Comparison of ENCODE assay signal across 42 mouse cellular contexts in the genomic region with DNA sequence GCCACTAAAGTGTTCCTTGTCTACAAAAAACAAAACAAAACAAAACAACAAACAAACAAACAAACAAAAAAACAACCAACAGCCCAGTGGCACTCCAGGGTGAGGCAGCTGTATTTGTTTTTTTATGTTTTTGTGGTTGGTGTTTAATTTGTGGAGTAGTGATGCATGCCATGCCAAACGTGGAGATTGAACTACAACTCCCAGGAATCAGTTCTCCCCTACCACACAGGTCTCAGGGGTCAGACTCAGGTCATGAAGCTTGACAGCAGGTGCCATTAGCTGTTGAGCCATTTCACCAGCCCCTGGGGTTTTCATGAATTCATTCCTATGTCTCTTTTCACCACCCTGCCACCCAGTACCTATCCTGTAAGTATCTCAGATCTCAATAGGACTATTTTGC. TPM values are rescaled to one million over a fixed set of nuclear protein-coding genes. Genes with fewer than 3 reads are reported as not detected.
"Had no signal": no experiment of that assay in that cellular context is flagged by ENCODE, and none has a peak within 500 bp of the region (broad histone marks: within the 10 kb centered on the region; RNA-seq: fewer than 3 reads in every experiment).

No protein-coding gene starts in this region.

- H3K4me2 ChIP-seq: heart, embryonic 12.5 days; hindbrain, embryonic 12.5 days; hindbrain, embryonic 14.5 days; intestine, embryonic 15.5 days; kidney, embryonic 15.5 days; limb, embryonic 13.5 days; limb, embryonic 15.5 days; liver, embryonic 12.5 days had no signal

- ATAC-seq: hindbrain, embryonic 16.5 days; inflammation-experienced regulatory T-cells, adult 6 months; intestine, embryonic 15.5 days; intestine, postnatal 0 days; liver, embryonic 12.5 days had no signal

- DNase-seq: gastrocnemius, adult 2 months; gastrocnemius, postnatal 14 days; gastrocnemius, postnatal 36 days; heart, adult 11 months; heart, postnatal 10 days; heart, postnatal 4 days; kidney, adult 18-20 months; kidney, adult 8-10 months; kidney, postnatal 14 days; layer of hippocampus, postnatal 36 days; left cerebral cortex, postnatal 4 days; lung, adult 18-20 months had no signal

- H3K27ac ChIP-seq: gastrocnemius, adult 2 months; heart, embryonic 10.5 days; hindbrain, embryonic 10.5 days; hindbrain, embryonic 12.5 days; hindbrain, embryonic 14.5 days; intestine, embryonic 15.5 days; kidney, embryonic 15.5 days; kidney, postnatal 0 days; limb, embryonic 13.5 days; limb, embryonic 15.5 days; liver, embryonic 12.5 days; liver, embryonic 14.5 days had no signal

- H3K9ac ChIP-seq: heart, embryonic 12.5 days; hindbrain, embryonic 12.5 days; hindbrain, embryonic 14.5 days; intestine, embryonic 15.5 days; kidney, embryonic 15.5 days; limb, embryonic 13.5 days; limb, embryonic 15.5 days; liver, embryonic 12.5 days; liver, embryonic 14.5 days had no signal

- H3K27me3 ChIP-seq: hindbrain, embryonic 12.5 days; intestine, embryonic 15.5 days; kidney, embryonic 15.5 days; limb, embryonic 13.5 days; limb, embryonic 15.5 days had no signal

- H3K9me3 ChIP-seq: heart, embryonic 10.5 days; heart, embryonic 12.5 days; hindbrain, embryonic 10.5 days; hindbrain, embryonic 12.5 days; intestine, embryonic 15.5 days; kidney, embryonic 15.5 days; limb, embryonic 13.5 days; limb, embryonic 15.5 days; liver, embryonic 12.5 days had no signal

- H3K4me3 ChIP-seq: gastrocnemius, adult 2 months; heart, embryonic 10.5 days; heart, embryonic 12.5 days; hindbrain, embryonic 10.5 days; hindbrain, embryonic 12.5 days; intestine, embryonic 15.5 days; kidney, embryonic 15.5 days; limb, embryonic 13.5 days; limb, embryonic 15.5 days; liver, embryonic 12.5 days had no signal

RNA-seq across cellular contexts. Expression of a gene that starts 28.0 kb away (rescaled TPM):
- polyA plus RNA-seq: heart, embryonic 10.5 days; heart, embryonic 12.5 days; heart, embryonic 14.5 days; heart, embryonic 16.5 days; hindbrain, embryonic 10.5 days; hindbrain, embryonic 12.5 days; inflammation-experienced regulatory T-cells, adult 6 months; intestine, postnatal 0 days; liver, embryonic 12.5 days; liver, embryonic 16.5 days had no signal

RNA-seq across cellular contexts. Expression of a gene that starts 38.7 kb away (rescaled TPM):
- total RNA-seq: gastrocnemius, adult 2 months; gastrocnemius, postnatal 14 days; gastrocnemius, postnatal 36 days; heart, adult 8-10 months; heart, postnatal 10 days; heart, postnatal 25 days; heart, postnatal 4 days; layer of hippocampus, adult 18-20 months; layer of hippocampus, postnatal 10 days; layer of hippocampus, postnatal 36 days; left cerebral cortex, adult 18-20 months; left cerebral cortex, adult 8-10 months; left cerebral cortex, postnatal 10 days; left cerebral cortex, postnatal 25 days; left cerebral cortex, postnatal 4 days; liver, adult 2 months had no signal
- polyA plus RNA-seq: gonadal fat pad, adult 2 months; heart, embryonic 10.5 days; heart, embryonic 12.5 days; heart, embryonic 14.5 days; heart, embryonic 16.5 days; hindbrain, embryonic 10.5 days; hindbrain, embryonic 12.5 days; hindbrain, embryonic 14.5 days; hindbrain, embryonic 16.5 days; inflammation-experienced regulatory T-cells, adult 6 months; intestine, embryonic 15.5 days; intestine, postnatal 0 days; kidney, embryonic 15.5 days; kidney, postnatal 0 days; large intestine, adult 2 months; limb, embryonic 11.5 days; limb, embryonic 13.5 days; limb, embryonic 15.5 days; liver, adult 2 months; liver, embryonic 12.5 days; liver, embryonic 14.5 days; liver, embryonic 16.5 days had no signal
